Mouse (Mus musculus) kidney, postnatal 36 days (tissue): ENCODE data around the gene Card19.

Experiments used
- DNase-seq, 2 experiments: peaks; one replicate each; pipeline ENCODE4 v3.0.0; 2021 to 2022; ENCODE audit warnings: mixed read lengths in 2 of 2

Card19 gene

DNA sequence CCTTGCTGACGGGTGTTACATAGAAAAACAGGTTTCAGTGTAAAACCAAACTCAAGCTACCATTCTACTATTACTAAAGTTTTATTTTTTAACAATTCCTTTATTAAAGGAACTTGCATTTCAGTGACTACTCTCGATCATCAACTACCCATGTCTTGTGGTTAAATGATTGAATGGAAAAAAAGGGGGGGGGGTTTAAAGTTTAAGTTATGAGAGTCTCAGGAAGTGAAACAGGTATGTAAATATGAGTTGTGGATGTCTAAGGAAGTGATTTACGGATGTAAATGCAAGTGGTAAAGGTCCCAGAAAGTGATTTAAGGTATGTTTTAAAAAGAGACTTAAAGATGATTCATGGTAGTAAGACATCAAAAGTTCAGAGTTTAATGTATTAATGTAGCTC is 9.3 kb upstream of the Card19 start:
- DNase-seq = no peak

DNA sequence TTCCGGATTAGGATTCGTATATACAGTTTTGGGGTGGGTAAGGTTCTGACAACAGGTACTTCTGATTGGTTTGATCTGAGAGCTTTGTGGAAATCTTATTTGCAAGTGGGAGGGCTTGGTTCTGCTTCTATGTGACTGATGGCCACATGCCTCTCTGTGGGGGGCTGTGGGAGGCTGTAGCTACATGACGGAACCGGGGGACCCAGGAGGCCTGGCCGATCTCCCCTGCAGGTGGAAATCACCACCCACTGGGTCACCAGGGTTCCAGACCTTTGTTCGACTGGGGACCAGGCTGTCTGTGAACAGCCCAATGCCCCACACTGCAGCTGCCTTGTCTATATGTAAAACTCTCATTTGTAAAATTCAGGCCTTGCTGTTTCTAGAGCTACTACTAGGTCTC is 8.9 kb upstream of the Card19 start:
- DNase-seq = no peak

- peak; percentile 74 to 83 for DNase-seq
Measured at GRCm38 (mm10) chr13:49224314-49224713, 8.5 kb upstream of the Card19 start.

DNA sequence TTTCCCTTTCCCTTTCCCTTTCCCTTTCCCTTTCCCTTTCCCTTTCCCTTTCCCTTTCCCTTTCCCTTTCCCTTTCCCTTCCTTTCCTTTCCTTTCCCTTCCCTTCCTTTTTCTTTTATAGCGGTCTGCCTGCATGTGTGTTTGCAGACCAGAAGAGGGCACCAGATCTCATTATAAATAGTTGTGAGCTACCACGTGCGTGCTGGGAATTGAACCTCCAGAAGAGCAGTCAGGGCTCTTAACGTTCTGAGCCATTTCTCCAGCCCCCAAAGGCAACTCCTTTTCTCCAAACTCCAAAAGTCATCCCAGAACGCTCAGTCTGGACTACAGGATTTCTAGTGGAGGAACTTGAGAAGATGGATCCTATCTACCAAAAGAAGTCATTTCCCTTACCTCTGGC is 5.1 kb upstream of the Card19 start:
- DNase-seq = no peak

GRCm38 (mm10) chr13:49219367-49219766 is 3.5 kb upstream of the Card19 start:
- no peak for DNase-seq

- no peak for DNase-seq
Measured at GRCm38 (mm10) chr13:49218651-49219050, 2.8 kb upstream of the Card19 start.

- no peak for DNase-seq
Measured at GRCm38 (mm10) chr13:49216808-49217561, 1.1 kb upstream of the Card19 start.

DNA sequence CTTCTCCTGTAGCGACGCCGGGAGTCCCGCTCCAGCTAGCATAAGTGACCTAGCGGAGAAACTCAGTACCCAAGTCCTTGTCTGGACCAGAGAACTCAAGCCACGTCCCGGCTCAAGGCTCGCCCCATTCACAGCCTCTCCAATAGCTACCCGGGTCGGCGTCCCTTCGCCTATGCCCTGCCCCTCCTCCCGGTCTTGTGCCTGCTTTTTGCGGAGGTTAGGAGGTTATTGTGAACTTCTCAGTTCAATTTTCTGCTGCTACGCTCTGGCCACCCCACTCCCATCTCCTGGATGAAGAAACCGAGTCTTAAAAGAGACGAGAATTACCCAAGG is 349 bp upstream of the Card19 start:
- DNase-seq = no peak

DNA sequence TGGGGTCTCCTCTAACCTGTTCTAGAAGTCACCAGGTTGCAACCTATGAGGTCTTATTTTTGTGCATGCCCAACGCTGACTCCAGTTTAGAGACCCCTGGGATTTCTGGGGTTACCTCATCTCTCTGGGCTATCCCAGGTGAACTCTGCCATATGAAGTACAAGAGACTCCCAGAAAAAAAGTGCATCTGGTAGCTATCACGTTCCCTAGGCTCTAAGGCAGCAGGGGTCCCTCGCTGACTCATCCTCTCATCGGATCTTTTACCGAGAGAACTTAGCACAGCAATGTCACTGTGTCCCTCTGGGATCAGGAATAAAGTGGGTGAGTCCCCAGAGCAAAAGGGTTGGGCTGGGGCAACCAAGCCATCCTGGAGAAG is 721 bp downstream of the Card19 start:
- no peak for DNase-seq

GRCm38 (mm10) chr13:49214454-49214853 is 1.4 kb downstream of the Card19 start:
- no peak for DNase-seq

- peak; percentile 47 to 60 for DNase-seq
Measured at GRCm38 (mm10) chr13:49213531-49213932, 2.3 kb downstream of the Card19 start.

DNA sequence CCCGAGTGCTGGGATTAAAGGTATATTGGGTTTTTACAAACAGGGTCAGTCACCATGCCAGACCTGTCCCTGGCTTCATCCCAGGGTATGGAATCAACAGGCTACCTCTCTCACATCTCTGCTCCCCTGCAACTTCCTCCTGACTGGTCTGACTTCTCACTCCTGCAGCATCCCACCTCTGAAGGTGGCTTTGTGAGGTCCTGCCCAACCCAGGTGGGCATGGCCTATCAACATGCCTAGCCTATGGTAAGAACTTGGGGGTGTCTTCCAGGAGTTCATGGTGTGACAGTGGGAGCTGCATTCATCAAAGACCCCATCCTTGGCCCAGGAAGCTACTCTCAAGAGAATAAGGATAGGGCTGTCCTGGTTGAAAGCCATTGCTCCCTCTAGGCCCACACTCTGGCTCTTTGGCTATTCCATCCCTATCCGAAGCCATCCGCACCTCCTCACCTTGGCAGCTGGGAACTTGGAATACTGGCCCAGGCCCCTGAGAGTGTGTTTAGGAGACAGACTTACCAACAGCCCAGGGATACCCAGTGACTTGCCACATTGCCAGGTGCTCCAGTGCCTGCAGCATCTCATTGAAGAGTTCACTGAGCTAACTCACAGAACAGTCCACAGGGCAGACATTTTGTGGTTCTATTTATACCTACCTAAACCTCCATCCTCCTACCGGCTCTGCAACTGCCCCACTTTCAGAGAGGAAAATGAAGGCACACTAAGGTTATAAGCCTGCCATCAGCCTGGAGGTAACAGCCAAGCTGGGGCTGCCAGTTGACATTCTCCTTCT is 2.9 kb downstream of the Card19 start:
- DNase-seq = no peak

GRCm38 (mm10) chr13:49209306-49209705 is 6.5 kb downstream of the Card19 start:
- no peak for DNase-seq

GRCm38 (mm10) chr13:49206341-49206740 is 9.5 kb downstream of the Card19 start:
- DNase-seq = no peak

- peak; percentile 81 to 92 for DNase-seq
Measured at GRCm38 (mm10) chr13:49205381-49205998, 10.3 kb downstream of the Card19 start.

GRCm38 (mm10) chr13:49202556-49202955 is 13.3 kb downstream of the Card19 start:
- no peak for DNase-seq

DNA sequence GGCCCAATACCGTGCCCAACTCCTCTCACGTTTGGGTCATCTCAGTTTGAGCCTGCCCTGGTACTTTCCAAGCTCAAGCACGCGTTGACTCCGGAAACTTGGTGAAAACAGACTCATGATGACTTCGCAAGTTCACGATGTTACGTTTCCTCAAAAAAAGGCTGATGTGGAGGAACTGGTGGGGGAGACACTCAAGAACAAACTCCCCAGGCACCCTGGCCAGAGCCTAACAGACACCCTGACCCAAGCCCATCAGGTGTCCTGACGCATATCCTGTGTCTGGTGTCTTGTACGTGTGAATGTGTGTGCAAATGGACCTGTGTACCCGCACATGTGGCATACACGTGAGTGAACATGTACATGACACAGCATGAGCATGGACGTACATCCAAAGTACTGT is 15.1 kb downstream of the Card19 start:
- DNase-seq = no peak

DNA sequence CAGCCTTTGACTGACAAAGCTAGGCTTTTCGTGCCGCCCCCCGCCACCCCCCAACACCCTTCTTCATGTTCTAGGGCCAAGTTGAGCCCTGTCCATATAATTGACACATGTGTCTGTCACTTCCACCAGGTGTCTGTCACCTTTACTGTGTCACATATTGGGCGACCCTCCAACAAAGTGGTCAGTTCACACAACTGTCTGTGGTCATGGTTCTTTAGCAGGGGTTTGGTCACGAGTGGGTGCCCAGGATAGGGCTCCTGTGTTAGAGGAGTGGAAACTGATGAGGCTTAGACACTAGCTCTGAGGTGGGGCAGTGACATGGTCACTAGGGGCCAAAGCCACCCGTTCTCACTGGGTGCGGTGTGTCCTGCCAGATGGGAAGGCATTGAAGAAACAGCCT is 15.9 kb downstream of the Card19 start:
- DNase-seq = no peak

DNA sequence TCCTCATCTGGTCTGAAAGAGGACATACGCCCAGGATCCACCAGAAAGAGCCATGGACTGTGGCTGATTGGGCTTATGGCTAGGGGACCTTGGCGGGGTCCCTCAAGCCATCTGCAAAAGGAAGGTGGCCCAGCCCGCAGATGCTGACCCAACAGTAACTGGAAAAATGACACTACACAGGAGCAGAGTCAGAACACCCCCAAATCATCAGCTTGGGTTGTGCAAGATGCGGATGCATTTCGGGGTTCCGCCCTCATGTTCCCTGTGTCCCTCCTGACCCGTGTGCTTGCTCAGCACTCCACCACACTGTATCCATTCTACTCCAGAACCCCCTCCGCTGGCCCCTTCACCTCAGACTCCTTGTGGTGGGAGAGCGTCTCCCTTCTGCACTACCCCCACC is 17.1 kb downstream of the Card19 start:
- DNase-seq = no peak

DNA sequence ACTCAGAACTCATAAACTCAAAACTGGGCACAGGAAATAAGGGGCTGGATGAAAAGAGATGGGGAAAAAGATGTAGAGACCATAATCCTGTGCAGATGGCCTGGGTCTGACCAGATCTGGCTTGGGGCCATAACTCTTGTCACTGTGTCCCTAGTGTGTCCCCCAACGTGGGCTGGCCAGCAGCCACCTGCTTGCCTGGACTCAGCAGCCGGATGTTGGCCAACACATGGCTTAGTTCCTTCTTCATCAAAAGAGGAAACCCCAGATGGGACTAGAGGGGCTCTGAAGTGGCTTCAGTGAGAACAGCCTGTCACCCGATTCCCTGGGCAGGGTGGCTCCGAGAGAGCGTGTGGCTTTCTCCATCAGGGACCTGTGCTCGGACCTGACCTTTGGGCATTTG is 19.1 kb downstream of the Card19 start:
- peak in 1 of 2 experiments; percentile 41 for DNase-seq

DNA sequence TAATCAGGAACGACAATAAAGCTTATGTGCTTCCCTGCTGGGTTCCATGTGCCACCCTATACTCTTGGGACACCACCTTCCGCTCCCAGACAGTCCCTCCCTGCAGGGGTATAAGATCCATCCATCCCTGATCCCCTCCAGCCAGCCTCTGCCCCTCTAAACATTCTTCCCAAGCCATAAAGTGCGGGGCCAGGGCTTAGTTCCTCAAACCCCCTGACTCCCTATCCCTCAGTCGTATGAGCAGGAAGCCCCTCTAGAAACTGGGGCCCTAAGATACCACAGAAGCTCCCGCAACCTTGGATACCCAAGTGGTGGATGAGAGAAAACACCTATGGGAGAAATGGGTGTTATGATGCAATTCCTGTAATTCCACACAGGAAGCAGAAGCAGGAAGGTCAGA is 19.6 kb downstream of the Card19 start:
- DNase-seq = no peak

DNA sequence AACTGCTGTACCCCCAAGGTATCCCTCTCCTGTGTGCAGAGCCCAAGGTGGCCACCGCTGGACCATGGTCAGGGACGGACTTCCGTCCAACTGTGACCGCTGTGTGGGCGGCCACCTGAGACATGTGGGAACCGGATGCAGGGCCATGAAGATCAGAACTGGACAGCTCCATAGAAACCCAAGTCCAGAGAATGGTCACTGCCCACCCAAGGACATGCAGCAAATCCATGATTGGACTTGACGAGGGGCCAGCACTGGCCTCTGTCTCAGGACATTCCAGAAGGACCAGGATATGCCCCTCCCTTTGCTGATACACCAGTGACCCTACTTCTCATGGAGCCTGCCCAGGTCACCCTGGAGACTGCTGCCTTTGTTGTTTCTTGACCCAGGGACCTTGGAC is 20.2 kb downstream of the Card19 start:
- peak in 1 of 2 experiments; percentile 25 for DNase-seq

- no peak for DNase-seq
Measured at GRCm38 (mm10) chr13:49194811-49195210, 21.0 kb downstream of the Card19 start.

DNA sequence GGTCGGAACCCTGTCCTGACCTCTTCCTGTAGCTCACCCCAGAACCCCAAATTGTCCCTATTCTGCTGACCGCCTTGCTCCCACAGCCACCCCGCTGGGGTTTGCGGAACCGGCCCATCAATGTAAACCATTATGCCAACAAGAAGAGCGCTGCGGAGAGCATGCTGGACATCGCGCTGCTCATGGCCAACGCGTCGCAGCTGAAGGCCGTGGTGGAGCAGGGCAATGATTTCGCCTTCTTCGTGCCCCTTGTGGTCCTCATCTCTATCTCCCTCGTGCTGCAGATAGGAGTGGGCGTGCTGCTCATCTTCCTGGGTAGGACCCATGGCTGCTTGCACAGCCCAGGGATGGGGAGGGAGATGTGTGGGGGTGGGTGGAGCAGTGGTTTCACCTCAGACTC is 22.2 kb downstream of the Card19 start:
- DNase-seq = no peak
